Mouse (Mus musculus) thymus, adult 2 months (tissue): ENCODE measurements around the gene Dchs2.

Source experiments
- CTCF ChIP-seq: fragments of 200-500 bp; IDR thresholded peaks from 2 replicates; pipeline ENCODE4 v1.5.1; 2012; ENCODE audit warnings: mild to moderate bottlenecking, control low read depth, low read length, moderate library complexity, borderline replicate concordance; ENCODE audit not compliant: control insufficient read depth, poor library complexity, insufficient read depth; ENCODE audit errors: extremely low read depth
- POLR2A ChIP-seq: fragments of 200-500 bp; IDR thresholded peaks from 2 replicates; pipeline ENCODE4 v1.6.1; 2012; ENCODE audit warnings: mild to moderate bottlenecking, low read length, control low read depth, moderate library complexity; ENCODE audit not compliant: control insufficient read depth, poor library complexity, insufficient read depth; ENCODE audit errors: extremely low read depth

DNA sequence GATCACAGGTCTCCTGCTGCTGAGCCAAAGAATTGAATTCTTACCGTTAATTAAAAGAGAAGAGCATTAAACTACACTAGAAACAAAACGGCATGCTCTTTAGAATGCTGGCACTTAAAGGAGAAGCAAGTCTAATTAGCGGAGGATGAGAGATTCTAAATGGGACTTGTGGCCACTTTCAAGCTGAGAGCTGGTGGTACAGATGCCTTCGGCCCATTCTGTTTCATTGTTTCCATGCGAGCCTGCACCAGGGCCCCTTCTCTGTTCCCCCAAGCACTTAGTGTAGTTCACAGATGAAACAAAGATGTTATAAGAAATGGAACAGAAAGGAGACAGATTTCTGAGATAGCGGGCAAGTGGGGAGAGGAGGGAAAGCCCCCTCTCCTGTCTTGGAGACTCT, 30.2 kb upstream of the Dchs2 start:
- TF ChIP-seq POLR2A (no peak), CTCF (no peak)
